Mouse (Mus musculus) stomach, embryonic 14.5 days (tissue): ENCODE data around the gene Runx3. TPM values are rescaled to one million over a fixed set of nuclear protein-coding genes. Genes with fewer than 3 reads are reported as not detected.

Source experiments
- ATAC-seq: fragments of 200-750 bp; cut with Nextera tagmentation; 2 replicates; pipeline ENCODE4 v1.8.0; 2017; ENCODE audit warnings: low read depth, moderate TSS enrichment; ENCODE audit not compliant: insufficient number of reproducible peaks, insufficient read depth, low FRiP score
- H3K27ac ChIP-seq: fragments of 300-500 bp; sonication (generic); 2 replicates; pipeline ENCODE4 v1.5.1; 2014; ENCODE audit warnings: mild to moderate bottlenecking, low read length, moderate library complexity, mixed read lengths
- H3K27me3 ChIP-seq: fragments of 300-500 bp; sonication (generic); 2 replicates; pipeline ENCODE4 v1.6.1; 2014; ENCODE audit warnings: low read length, control low read depth, mixed read lengths; ENCODE audit not compliant: control insufficient read depth, insufficient read depth
- H3K36me3 ChIP-seq: fragments of 300-500 bp; sonication (generic); 2 replicates; pipeline ENCODE4 v1.6.1; 2014; ENCODE audit warnings: mild to moderate bottlenecking, control low read depth, low read length, moderate library complexity, mixed read lengths; ENCODE audit not compliant: control insufficient read depth, insufficient read depth
- H3K4me1 ChIP-seq: fragments of 300-500 bp; sonication (generic); 2 replicates; pipeline ENCODE4 v1.6.1; 2014; ENCODE audit warnings: low read length, control low read depth, mixed read lengths; ENCODE audit not compliant: control insufficient read depth, insufficient read depth
- H3K4me2 ChIP-seq: fragments of 300-500 bp; sonication (generic); replicated peaks from 2 replicates; pipeline ENCODE4 v1.6.1; 2014; ENCODE audit warnings: low read depth, low read length, control low read depth
- H3K4me3 ChIP-seq: fragments of 300-500 bp; sonication (generic); 2 replicates; pipeline ENCODE4 v1.5.1; 2014; ENCODE audit warnings: low read depth, low read length, control low read depth
- H3K9ac ChIP-seq: fragments of 300-500 bp; sonication (generic); replicated peaks from 2 replicates; pipeline ENCODE4 v1.6.1; 2014; ENCODE audit warnings: low read depth, mild to moderate bottlenecking, control low read depth, low read length, moderate library complexity, mixed read lengths
- H3K9me3 ChIP-seq: fragments of 300-500 bp; sonication (generic); 2 replicates; pipeline ENCODE4 v1.6.1; 2016; ENCODE audit warnings: low read depth, low read length, control low read depth; ENCODE audit not compliant: control insufficient read depth
- WGBS: fragments of 180-500 bp; shearing (Covaris S2); extraction: QIAGEN DNeasy Blood & Tissue Kit; methylation state at CpG from one replicate; pipeline ENCODE4 v1.1.7; 2014; 5-methylcytosine and 5-hydroxymethylcytosine counted together
- polyA plus RNA-seq: library from polyadenylated mRNA; unstranded; fragments of >200 nt; fragmentation: Nextera tagmentation; extraction: Ambion mirVana; gene quantifications from 2 replicates; pipeline ENCODE4 v1.2.1, GENCODE M21; 2014

The Runx3 gene
- 0.14 and 0.21 TPM in 2 replicates for polyA plus RNA-seq

DNA sequence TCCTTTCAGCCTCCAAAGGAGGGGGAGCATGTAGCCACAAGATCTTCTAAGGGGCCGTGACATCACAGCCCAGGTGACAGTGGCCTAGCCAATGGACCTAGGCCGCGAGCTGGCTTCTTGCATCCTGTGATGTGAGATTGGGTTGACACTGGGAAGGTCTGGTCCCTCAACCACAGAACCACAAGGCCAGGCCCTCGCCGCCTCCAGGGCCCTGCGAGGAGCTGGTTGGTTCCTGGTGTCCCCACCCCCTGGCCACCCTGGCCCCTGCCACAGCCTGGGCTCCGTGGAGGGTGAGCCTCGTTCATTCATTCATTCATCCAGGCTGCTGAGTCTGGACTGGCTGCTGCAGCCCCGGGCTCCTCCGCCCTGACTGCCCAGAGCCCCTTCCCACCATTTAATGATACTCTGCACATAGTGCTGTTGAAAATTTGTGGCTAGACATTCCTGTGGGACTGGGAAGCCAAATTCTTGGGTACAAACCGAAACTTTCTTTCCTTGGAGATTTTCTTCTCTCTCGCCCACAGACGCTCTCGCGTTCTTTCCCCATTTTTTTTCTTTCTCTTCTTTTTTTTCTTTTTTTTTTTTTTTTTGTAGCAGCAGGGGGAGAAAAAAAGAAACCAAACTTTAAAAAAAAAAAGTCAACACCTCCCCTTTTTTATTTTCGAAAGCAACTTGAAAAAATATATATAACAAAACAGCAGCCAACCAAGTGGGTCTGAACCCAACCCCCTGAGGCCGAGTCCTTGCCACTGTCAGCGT, at the start of gene Runx3:
TSS of gene Runx3 (plus strand) at position 311 of the 759 bp plus-strand sequence.
- no peaks in the 10 kb centered on the region for H3K4me1 ChIP-seq
- H3K4me2 ChIP-seq: no peak within 1 kb of the TSS
- no peaks in the 10 kb centered on the region for H3K36me3 ChIP-seq
- no peaks in the 10 kb centered on the region for H3K9me3 ChIP-seq
- no peak within 1 kb of the TSS for H3K9ac ChIP-seq
- H3K4me3 ChIP-seq: no peak within 1 kb of the TSS
- 81% methylated on average over 18 of the region's 18 CpGs for WGBS
- ATAC-seq: no peak
- H3K27ac ChIP-seq: no peak within 1 kb of the TSS
- no peaks in the 10 kb centered on the region for H3K27me3 ChIP-seq

DNA sequence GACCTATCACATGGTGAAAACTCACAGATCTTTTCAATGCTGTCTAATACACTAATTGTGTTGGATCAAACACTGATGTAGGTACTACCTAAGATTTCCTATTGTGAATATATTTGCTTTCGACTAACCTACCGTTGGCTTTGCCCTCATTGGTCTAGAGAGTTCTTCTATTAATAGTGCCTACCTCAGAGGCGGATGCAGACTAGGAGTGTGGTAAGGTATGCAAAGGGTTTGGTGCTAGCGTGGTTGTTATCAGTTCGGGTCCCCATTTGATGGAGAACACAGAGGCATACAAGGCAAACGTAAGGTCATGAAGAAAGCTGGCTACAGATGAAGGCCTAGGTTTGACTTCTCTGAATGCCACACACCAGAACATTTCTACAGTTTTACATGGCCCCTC, 47.8 kb upstream of the Runx3 start:
- H3K9ac ChIP-seq: no peak overlapping the region
- H3K9me3 ChIP-seq: no peaks in the 10 kb centered on the region
- no peak overlapping the region for H3K4me2 ChIP-seq
- H3K27me3 ChIP-seq: no peaks in the 10 kb centered on the region
- ATAC-seq: no peak
- H3K4me3 ChIP-seq: no peak overlapping the region
- H3K4me1 ChIP-seq: no peaks in the 10 kb centered on the region
- 81% methylated on average over 6 of the region's 6 CpGs for WGBS
- H3K27ac ChIP-seq: no peak overlapping the region
- no peaks in the 10 kb centered on the region for H3K36me3 ChIP-seq

DNA sequence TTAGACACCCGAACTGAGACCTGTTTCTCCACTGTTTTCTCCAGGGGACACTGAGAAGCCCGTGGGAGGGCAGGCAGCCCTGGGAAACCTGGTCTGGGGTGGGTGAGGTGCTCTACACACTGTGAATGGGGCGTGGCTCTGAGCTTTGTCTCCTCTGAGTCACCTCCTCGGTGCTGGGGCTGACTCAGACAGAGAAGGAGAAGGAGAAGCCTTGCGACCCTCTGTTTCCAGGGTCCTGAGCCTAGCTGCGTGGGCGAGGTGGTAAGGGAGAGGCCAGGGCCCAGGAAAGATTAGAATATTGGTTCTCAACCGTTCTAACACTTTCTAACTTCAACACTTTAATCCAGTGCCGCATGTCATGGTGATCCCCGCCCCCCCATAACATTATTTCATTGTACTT, 46.9 kb upstream of the Runx3 start:
- Histone ChIP-seq H3K9ac (no peak overlapping the region), H3K36me3 (no peaks in the 10 kb centered on the region), H3K4me1 (no peaks in the 10 kb centered on the region), H3K9me3 (no peaks in the 10 kb centered on the region), H3K27ac (no peak overlapping the region), H3K27me3 (no peaks in the 10 kb centered on the region), H3K4me2 (no peak overlapping the region), H3K4me3 (no peak overlapping the region)
- WGBS: 59% methylated on average over 10 of the region's 10 CpGs
- ATAC-seq: no peak

DNA sequence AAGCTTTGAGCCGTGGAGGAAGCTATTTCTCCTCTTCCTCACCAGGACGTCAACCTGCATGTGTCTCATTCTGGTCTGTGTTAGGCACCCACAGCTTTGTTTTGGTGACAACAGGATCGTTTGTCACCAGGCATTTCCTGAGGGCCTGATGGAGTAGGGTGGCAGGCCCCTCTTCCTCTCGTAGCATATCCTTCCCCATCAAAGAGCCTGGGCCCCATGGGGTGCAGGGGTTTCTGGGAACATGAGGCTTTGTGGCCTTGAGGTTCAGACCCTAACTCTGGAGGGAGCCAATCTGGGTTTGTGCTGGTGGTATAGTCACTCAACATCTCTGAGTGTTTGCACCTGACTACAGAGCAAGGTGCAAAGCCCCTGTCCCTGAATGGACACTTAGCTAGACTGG, 45.8 kb upstream of the Runx3 start:
- Histone ChIP-seq H3K36me3 (no peaks in the 10 kb centered on the region), H3K4me3 (no peak overlapping the region), H3K27me3 (no peaks in the 10 kb centered on the region), H3K27ac (no peak overlapping the region), H3K4me1 (no peaks in the 10 kb centered on the region), H3K9me3 (no peaks in the 10 kb centered on the region), H3K9ac (no peak overlapping the region), H3K4me2 (no peak overlapping the region)
- ATAC-seq: no peak
- WGBS: 57% methylated on average over 4 of the region's 4 CpGs

DNA sequence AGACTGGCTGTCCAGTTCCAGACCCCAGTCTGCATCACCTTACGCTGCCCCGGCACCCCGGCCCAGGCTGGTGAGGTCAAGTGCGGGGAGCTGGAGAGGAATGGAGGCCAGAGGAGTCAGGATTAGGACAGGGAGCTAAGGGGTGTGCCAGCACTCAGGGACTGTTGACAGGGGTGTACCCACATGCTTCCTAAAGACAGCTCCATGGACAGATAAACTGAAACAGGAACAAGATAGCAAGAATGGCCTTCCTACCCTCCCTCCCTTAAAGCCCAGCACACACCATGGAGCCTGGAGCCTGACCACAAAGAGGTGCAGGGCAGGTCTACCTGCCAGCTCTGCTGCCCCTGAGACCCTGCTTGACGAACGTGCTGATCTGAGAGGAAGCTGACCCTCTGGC, 45.1 kb upstream of the Runx3 start:
- Histone ChIP-seq H3K9me3 (no peaks in the 10 kb centered on the region), H3K4me3 (no peak overlapping the region), H3K4me1 (no peaks in the 10 kb centered on the region), H3K4me2 (no peak overlapping the region), H3K9ac (no peak overlapping the region), H3K27me3 (no peaks in the 10 kb centered on the region), H3K27ac (no peak overlapping the region), H3K36me3 (no peaks in the 10 kb centered on the region)
- ATAC-seq: no peak
- WGBS: 83% methylated on average over 6 of the region's 6 CpGs

DNA sequence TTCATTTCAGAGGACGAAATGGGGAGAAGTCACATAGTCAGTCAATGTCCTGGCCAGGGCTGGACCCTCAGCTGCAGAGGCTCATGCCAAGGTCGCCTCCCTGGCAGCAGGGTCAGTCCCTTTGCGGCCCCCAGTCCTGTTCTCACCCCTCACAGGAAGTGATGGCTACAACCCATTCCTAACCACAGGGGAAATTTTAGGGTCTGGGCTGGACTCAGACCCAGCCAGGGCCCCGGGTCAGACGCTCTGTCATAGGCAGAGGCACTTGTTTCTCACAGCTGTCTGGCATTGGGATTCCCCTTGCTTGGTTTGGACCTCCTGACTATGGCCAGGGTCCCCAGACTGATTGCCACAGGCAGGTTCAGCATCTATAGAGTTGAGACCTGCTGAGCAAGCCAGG, 43.8 kb upstream of the Runx3 start:
- no peak for ATAC-seq
- Histone ChIP-seq H3K4me2 (no peak overlapping the region), H3K9ac (no peak overlapping the region), H3K4me3 (no peak overlapping the region), H3K9me3 (no peaks in the 10 kb centered on the region), H3K27me3 (no peaks in the 10 kb centered on the region), H3K36me3 (no peaks in the 10 kb centered on the region), H3K27ac (no peak overlapping the region), H3K4me1 (no peaks in the 10 kb centered on the region)
- 79% methylated on average over 5 of the region's 5 CpGs for WGBS

DNA sequence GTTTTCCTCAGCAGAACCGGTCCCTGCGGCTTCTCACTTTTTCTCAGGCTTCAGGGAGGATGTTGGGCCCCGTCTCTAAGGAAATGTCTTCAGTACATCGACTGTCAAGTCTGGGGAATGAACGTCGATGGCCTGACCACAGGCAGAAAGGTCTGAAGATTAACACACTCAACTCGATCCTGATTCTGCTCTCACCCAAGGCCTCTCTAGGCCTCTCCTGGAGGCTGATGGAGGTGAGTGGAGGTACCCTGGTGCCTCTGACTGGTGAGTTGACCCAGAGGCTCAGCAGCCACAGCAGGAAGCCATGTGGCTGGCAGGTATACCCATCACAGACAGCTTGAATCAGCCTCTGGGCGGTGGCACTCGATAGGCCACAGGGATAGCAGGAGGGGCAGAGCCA, 43.3 kb upstream of the Runx3 start:
- H3K36me3 ChIP-seq: no peaks in the 10 kb centered on the region
- no peak overlapping the region for H3K4me2 ChIP-seq
- no peak overlapping the region for H3K9ac ChIP-seq
- no peaks in the 10 kb centered on the region for H3K4me1 ChIP-seq
- no peaks in the 10 kb centered on the region for H3K27me3 ChIP-seq
- ATAC-seq: no peak
- WGBS: 77% methylated on average over 9 of the region's 9 CpGs
- no peak overlapping the region for H3K27ac ChIP-seq
- H3K9me3 ChIP-seq: no peaks in the 10 kb centered on the region
- no peak overlapping the region for H3K4me3 ChIP-seq

DNA sequence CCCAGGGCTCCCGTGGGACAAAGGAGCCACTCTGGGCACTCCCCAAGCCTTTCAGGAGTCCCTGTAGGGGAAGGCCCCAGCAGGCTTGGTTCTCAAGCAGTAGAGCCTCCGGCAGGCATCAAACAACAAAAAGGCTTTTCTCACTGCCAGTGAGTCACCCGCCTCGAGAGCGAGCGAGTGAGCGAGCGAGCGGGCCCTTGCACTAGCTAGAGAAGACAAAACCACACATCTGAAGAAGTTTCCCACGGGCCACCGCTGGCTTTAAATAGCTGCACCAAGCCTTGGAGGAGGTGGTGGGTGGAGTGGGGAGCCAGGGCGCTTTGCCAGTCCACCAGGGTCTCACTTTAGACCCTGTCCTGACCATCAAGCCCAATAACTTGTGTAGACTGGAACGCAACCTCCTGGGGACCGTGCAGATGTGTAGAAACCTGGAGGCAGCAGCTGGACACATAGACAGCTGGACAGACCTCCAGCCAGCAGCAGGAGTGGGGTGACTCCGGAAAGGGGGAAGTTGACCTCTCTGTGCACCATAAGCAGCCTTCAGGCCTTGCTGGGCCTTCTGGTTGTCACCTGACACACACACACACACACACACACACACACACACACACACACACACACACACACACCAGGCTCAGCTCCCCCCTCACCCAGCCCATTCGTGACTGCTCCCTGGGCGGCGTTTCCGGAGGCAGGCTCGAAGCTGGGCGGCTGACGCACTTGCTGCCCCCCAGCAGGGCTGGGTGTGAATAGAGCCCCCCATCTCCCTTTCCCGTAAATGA, 40.4 kb upstream of the Runx3 start:
- WGBS: 61% methylated on average over 23 of the region's 23 CpGs
- Histone ChIP-seq H3K9ac (no peak overlapping the region), H3K27ac (peak overlapping the region; percentile 4; the same call in 1 of the 2 replicates)

More for the DNA sequence above, 40.4 kb upstream of the Runx3 start:
- H3K9me3 ChIP-seq: no peaks in the 10 kb centered on the region
- no peaks in the 10 kb centered on the region for H3K4me1 ChIP-seq
- H3K36me3 ChIP-seq: no peaks in the 10 kb centered on the region
- no peak overlapping the region for H3K4me2 ChIP-seq
- H3K4me3 ChIP-seq: no peak overlapping the region
- no peak for ATAC-seq
- no peaks in the 10 kb centered on the region for H3K27me3 ChIP-seq
